Mouse (Mus musculus): ENCODE data around the gene Tppp2. TPM values are rescaled to one million over a fixed set of nuclear protein-coding genes. Genes with fewer than 3 reads are reported as not detected.

Gene Tppp2
- polyA plus RNA-seq, 1 experiment: not detected

GRCm38 (mm10) chr14:51893809-51894208 lies 24.4 kb upstream of the Tppp2 start:
- no peaks in the 10 kb centered on the region for H3K9me3 ChIP-seq (replicated peaks; ENCODE audit: control insufficient read depth, insufficient read depth, low read length, poor library complexity, severe bottlenecking)
- H3K4me1 ChIP-seq (ENCODE audit: control insufficient read depth, insufficient read depth, low read length): peaks cover 3% of the 10 kb centered on the region
- H3K36me3 ChIP-seq (ENCODE audit: control insufficient read depth, insufficient read depth, low read length, poor library complexity, severe bottlenecking): peaks cover 25% of the 10 kb centered on the region
- no peaks in the 10 kb centered on the region for H3K27me3 ChIP-seq (ENCODE audit: control insufficient read depth, insufficient read depth, low read length, poor library complexity, severe bottlenecking)
- no peak overlapping the region for H3K9ac ChIP-seq (ENCODE audit: low read depth, poor library complexity, severe bottlenecking)
- H3K4me3 ChIP-seq (ENCODE audit: low read depth, low read length): no peak overlapping the region
- H3K27ac ChIP-seq (ENCODE audit: insufficient read depth, low read length): no peak overlapping the region
- no peak for TF ChIP-seq EP300 (IDR thresholded peaks at IDR 0.05; ENCODE audit: insufficient read depth, low read depth, low read length)
- no peak for TF ChIP-seq CTCF (IDR thresholded peaks at IDR 0.05; ENCODE audit: low read depth, low read length)
- no peak for TF ChIP-seq POLR2A (IDR thresholded peaks at IDR 0.05; ENCODE audit: insufficient read depth, low read length)

GRCm38 (mm10) chr14:51895071-51895470 lies 23.2 kb upstream of the Tppp2 start:
- Histone ChIP-seq H3K9me3 (replicated peaks; ENCODE audit: control insufficient read depth, insufficient read depth, low read length, poor library complexity, severe bottlenecking) (no peaks in the 10 kb centered on the region), H3K9ac (ENCODE audit: low read depth, poor library complexity, severe bottlenecking) (no peak overlapping the region), H3K4me1 (ENCODE audit: control insufficient read depth, insufficient read depth, low read length) (peaks cover 3% of the 10 kb centered on the region), H3K27ac (ENCODE audit: insufficient read depth, low read length) (no peak overlapping the region), H3K27me3 (ENCODE audit: control insufficient read depth, insufficient read depth, low read length, poor library complexity, severe bottlenecking) (no peaks in the 10 kb centered on the region), H3K4me3 (ENCODE audit: low read depth, low read length) (no peak overlapping the region), H3K36me3 (ENCODE audit: control insufficient read depth, insufficient read depth, low read length, poor library complexity, severe bottlenecking) (peaks cover 13% of the 10 kb centered on the region)
- no peak for TF ChIP-seq POLR2A (IDR thresholded peaks at IDR 0.05; ENCODE audit: insufficient read depth, low read length)

- Histone ChIP-seq H3K4me1 (ENCODE audit: control insufficient read depth, insufficient read depth, low read length) (peaks cover 3% of the 10 kb centered on the region), H3K27ac (ENCODE audit: insufficient read depth, low read length) (no peak overlapping the region), H3K9me3 (replicated peaks; ENCODE audit: control insufficient read depth, insufficient read depth, low read length, poor library complexity, severe bottlenecking) (no peaks in the 10 kb centered on the region), H3K9ac (ENCODE audit: low read depth, poor library complexity, severe bottlenecking) (no peak overlapping the region), H3K36me3 (ENCODE audit: control insufficient read depth, insufficient read depth, low read length, poor library complexity, severe bottlenecking) (peaks cover 7% of the 10 kb centered on the region), H3K4me3 (ENCODE audit: low read depth, low read length) (no peak overlapping the region), H3K27me3 (ENCODE audit: control insufficient read depth, insufficient read depth, low read length, poor library complexity, severe bottlenecking) (no peaks in the 10 kb centered on the region)
- TF ChIP-seq CTCF (IDR thresholded peaks at IDR 0.05; ENCODE audit: low read depth, low read length) (no peak), EP300 (IDR thresholded peaks at IDR 0.05; ENCODE audit: insufficient read depth, low read depth, low read length) (no peak), POLR2A (IDR thresholded peaks at IDR 0.05; ENCODE audit: insufficient read depth, low read length) (no peak)
These were observed 22.2 kb upstream of the Tppp2 start for GRCm38 (mm10) chr14:51896019-51896418.

DNA sequence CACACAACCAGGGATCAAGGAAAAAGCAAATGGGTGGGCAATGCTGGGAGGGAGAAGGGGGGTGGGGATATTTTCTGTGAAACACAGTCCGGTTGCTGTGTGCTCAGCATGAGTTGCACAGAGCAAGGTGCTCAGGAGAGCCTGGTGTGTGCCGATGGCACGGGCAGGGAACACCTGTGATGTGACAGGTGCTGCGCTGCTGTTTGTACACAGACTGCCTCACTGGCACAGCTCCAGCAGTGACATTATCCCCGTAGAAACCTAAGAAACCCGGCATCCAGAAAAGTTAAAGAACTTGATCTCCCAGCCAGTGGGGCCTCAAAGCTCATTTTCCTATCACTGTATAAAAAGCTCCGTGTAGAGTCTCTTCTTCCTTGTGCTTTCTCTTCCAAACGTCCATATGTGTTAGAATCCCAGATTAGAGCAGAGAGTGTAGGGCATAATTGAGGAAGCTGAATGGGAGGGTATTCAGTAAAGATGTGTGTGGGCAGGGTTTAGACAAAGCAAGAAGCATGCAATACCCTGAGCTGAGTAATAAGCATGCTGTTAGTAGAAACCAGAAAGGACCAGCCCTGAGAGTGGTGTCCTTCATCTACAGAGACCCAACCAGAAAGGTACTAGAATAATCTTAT lies 21.6 kb upstream of the Tppp2 start:
- H3K9ac ChIP-seq (ENCODE audit: low read depth, poor library complexity, severe bottlenecking): no peak overlapping the region
- no peak overlapping the region for H3K4me3 ChIP-seq (ENCODE audit: low read depth, low read length)
- TF ChIP-seq EP300 (IDR thresholded peaks at IDR 0.05; ENCODE audit: insufficient read depth, low read depth, low read length) (no peak), POLR2A (IDR thresholded peaks at IDR 0.05; ENCODE audit: insufficient read depth, low read length) (no peak), CTCF (IDR thresholded peaks at IDR 0.05; ENCODE audit: low read depth, low read length) (no peak)
- no peaks in the 10 kb centered on the region for H3K27me3 ChIP-seq (ENCODE audit: control insufficient read depth, insufficient read depth, low read length, poor library complexity, severe bottlenecking)
- peaks cover 2% of the 10 kb centered on the region; the same call in 1 of the 2 replicates for H3K36me3 ChIP-seq (ENCODE audit: control insufficient read depth, insufficient read depth, low read length, poor library complexity, severe bottlenecking)
- H3K27ac ChIP-seq (ENCODE audit: insufficient read depth, low read length): no peak overlapping the region
- H3K9me3 ChIP-seq (replicated peaks; ENCODE audit: control insufficient read depth, insufficient read depth, low read length, poor library complexity, severe bottlenecking): no peaks in the 10 kb centered on the region
- peaks cover 3% of the 10 kb centered on the region for H3K4me1 ChIP-seq (ENCODE audit: control insufficient read depth, insufficient read depth, low read length)

DNA sequence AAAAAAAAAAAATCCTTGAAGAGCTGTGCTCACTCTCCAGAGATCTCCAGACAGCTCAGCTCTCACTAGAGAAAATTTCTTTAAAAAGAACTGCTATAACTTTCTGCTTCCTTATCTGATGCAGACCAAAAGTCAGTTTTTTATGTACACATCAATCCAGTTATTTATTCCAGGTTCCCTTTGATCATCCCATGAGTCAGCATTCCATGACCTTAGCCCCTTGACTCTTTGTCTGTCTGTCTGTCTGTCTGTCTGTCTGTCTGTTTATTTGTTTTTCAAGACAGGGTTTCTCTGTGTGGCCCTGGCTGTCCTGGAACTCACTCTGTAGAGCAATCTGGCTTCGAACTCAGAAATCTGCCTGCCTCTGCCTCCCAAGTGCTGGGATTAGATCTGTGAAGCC lies 18.9 kb upstream of the Tppp2 start:
- TF ChIP-seq POLR2A (IDR thresholded peaks at IDR 0.05; ENCODE audit: insufficient read depth, low read length) (no peak), CTCF (IDR thresholded peaks at IDR 0.05; ENCODE audit: low read depth, low read length) (no peak), EP300 (IDR thresholded peaks at IDR 0.05; ENCODE audit: insufficient read depth, low read depth, low read length) (no peak)
- no peak overlapping the region for H3K9ac ChIP-seq (ENCODE audit: low read depth, poor library complexity, severe bottlenecking)
- no peak overlapping the region for H3K27ac ChIP-seq (ENCODE audit: insufficient read depth, low read length)
- H3K4me3 ChIP-seq (ENCODE audit: low read depth, low read length): no peak overlapping the region
- no peaks in the 10 kb centered on the region for H3K4me1 ChIP-seq (ENCODE audit: control insufficient read depth, insufficient read depth, low read length)
- H3K27me3 ChIP-seq (ENCODE audit: control insufficient read depth, insufficient read depth, low read length, poor library complexity, severe bottlenecking): no peaks in the 10 kb centered on the region
- H3K36me3 ChIP-seq (ENCODE audit: control insufficient read depth, insufficient read depth, low read length, poor library complexity, severe bottlenecking): no peaks in the 10 kb centered on the region
- H3K9me3 ChIP-seq (replicated peaks; ENCODE audit: control insufficient read depth, insufficient read depth, low read length, poor library complexity, severe bottlenecking): no peaks in the 10 kb centered on the region

- no peaks in the 10 kb centered on the region for H3K4me1 ChIP-seq (ENCODE audit: control insufficient read depth, insufficient read depth, low read length)
- 0 out of 2 replicates have a peak overlapping the region, but pooled peaks have one; percentile 14 for H3K27ac ChIP-seq (ENCODE audit: insufficient read depth, low read length)
- peak; percentile 93 for TF ChIP-seq CTCF (IDR thresholded peaks at IDR 0.05; ENCODE audit: low read depth, low read length)
- TF ChIP-seq POLR2A (IDR thresholded peaks at IDR 0.05; ENCODE audit: insufficient read depth, low read length): no peak
- 0 out of 2 replicates have a peak, but pooled peaks have one; percentile 12 for TF ChIP-seq EP300 (IDR thresholded peaks at IDR 0.05; ENCODE audit: insufficient read depth, low read depth, low read length)
- H3K4me3 ChIP-seq (ENCODE audit: low read depth, low read length): no peak overlapping the region
- H3K9ac ChIP-seq (ENCODE audit: low read depth, poor library complexity, severe bottlenecking): no peak overlapping the region
- H3K9me3 ChIP-seq (replicated peaks; ENCODE audit: control insufficient read depth, insufficient read depth, low read length, poor library complexity, severe bottlenecking): no peaks in the 10 kb centered on the region
- H3K27me3 ChIP-seq (ENCODE audit: control insufficient read depth, insufficient read depth, low read length, poor library complexity, severe bottlenecking): no peaks in the 10 kb centered on the region
- no peaks in the 10 kb centered on the region for H3K36me3 ChIP-seq (ENCODE audit: control insufficient read depth, insufficient read depth, low read length, poor library complexity, severe bottlenecking)
These were observed 15.2 kb upstream of the Tppp2 start for GRCm38 (mm10) chr14:51902806-51903710.

Measured in ES-Bruce4 (cell line).